Mouse (Mus musculus): Measurements from ENCODE around the gene Satb1. TPM values are rescaled to one million over a fixed set of nuclear protein-coding genes. Genes with fewer than 3 reads are reported as not detected.

Gene Satb1
- total RNA-seq, 2 experiments from 2014 or later: 68.6 to 72.7 TPM

DNA sequence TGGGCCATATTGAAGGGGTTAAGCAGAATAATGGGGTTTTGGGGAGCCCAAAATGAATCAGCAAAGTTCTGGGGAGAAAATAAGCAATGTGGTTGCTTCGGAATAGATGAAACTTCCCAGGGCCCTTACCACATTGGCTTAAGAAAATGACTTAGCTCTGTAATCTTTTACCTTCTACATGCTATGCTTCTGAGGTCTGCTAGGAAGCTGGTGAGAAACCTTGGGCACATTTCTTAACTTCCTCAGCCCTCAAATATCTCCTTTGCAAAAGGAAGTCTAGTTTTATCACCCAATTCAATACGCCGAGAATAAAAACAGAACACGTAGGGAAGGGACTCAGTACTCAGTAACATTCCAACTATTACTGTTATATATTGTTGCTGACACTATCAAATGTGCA, 80.9 kb downstream of the Satb1 start:
- no peak overlapping the region for H3K27ac ChIP-seq
- intact Hi-C loops (cut with DNase I): no loop called here
- no peak for TF ChIP-seq CTCF (IDR thresholded peaks at IDR 0.05)
- H3K4me3 ChIP-seq: no peak overlapping the region
- no peak for DNase-seq

- DNase-seq: no peak
- TF ChIP-seq CTCF (IDR thresholded peaks at IDR 0.05): no peak
- intact Hi-C loops (cut with DNase I): no loop called here
- Histone ChIP-seq H3K4me3 (no peak overlapping the region), H3K27ac (no peak overlapping the region)
These were observed 85.9 kb downstream of the Satb1 start for GRCm38 (mm10) chr17:51747204-51747603.

DNA sequence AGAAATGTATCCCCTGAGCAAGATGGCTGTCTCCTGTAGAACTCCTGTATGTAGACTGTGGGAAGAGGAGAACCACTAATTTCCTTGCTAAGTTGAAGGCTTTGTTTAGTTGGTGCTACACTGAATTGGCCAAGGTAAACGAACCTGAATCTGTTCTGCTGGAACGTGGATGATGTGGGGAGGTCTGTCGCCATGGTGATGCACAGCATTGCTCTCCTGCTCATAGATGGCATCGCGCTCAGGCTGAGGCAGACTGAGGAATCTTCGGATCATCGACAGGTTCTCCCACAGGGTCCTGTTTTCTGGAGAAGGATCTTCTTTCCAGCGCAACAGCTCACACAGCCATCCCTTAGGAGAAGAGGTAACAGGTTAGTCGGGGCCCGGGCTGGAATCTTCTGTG, 90.6 kb downstream of the Satb1 start:
- no peak for DNase-seq
- intact Hi-C loops (cut with DNase I): no loop called here
- no peak for TF ChIP-seq CTCF (IDR thresholded peaks at IDR 0.05)
- Histone ChIP-seq H3K27ac (no peak overlapping the region), H3K4me3 (no peak overlapping the region)

GRCm38 (mm10) chr17:51741126-51741525, 92.0 kb downstream of the Satb1 start:
- intact Hi-C loops (cut with DNase I): no loop called here
- DNase-seq: no peak
- no peak overlapping the region for H3K27ac ChIP-seq
- TF ChIP-seq CTCF (IDR thresholded peaks at IDR 0.05): no peak
- H3K4me3 ChIP-seq: no peak overlapping the region

GRCm38 (mm10) chr17:51740246-51740645, 92.8 kb downstream of the Satb1 start:
- DNase-seq: no peak
- no peak overlapping the region for H3K4me3 ChIP-seq
- TF ChIP-seq CTCF (IDR thresholded peaks at IDR 0.05): no peak
- H3K27ac ChIP-seq: no peak overlapping the region
- intact Hi-C loops (cut with DNase I): no loop called here

DNA sequence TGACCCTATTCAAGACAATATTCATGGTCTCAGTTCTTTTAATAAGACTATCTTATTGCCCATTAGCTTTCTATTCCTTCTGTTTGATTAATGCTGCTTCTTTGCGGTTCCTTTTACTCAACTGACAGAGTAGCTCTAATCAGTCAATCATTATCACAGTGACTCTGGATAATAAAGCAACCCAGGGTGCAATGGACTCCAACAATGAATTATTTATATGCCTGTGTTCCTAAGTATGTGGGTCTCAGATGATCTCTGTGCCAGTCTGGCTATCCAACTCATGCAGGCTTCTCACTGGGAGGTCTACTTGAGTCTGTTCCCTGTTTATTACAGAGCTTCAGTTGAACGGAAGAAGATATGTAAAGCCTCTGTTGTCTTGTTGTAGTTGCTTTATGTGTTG, 108.6 kb downstream of the Satb1 start:
- DNase-seq: no peak
- H3K27ac ChIP-seq: no peak overlapping the region
- intact Hi-C loops (cut with DNase I): no loop called here
- TF ChIP-seq CTCF (IDR thresholded peaks at IDR 0.05): no peak
- no peak overlapping the region for H3K4me3 ChIP-seq

DNA sequence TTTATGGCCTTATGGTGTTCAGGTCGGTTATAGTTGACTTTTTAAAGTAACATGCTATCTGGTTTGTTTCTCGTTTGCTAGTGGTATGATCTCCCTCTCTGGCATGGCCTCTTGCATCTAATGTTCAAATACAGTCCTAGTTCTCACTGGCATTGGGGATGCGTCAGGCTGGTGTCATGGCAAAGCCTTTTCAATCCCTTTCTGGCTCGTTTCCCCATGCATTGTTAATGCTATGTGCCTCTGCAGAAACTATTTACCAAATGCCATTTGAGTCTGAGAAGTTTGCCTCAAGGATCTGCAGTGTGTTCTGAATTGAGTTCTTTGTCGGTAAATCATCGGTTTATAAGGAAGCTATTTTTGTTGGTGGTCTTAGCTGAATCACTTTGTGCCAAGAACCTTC, 137.4 kb downstream of the Satb1 start:
- no peak overlapping the region for H3K27ac ChIP-seq
- H3K4me3 ChIP-seq: no peak overlapping the region
- intact Hi-C loops (cut with DNase I): no loop called here
- DNase-seq: no peak
- no peak for TF ChIP-seq CTCF (IDR thresholded peaks at IDR 0.05)

DNA sequence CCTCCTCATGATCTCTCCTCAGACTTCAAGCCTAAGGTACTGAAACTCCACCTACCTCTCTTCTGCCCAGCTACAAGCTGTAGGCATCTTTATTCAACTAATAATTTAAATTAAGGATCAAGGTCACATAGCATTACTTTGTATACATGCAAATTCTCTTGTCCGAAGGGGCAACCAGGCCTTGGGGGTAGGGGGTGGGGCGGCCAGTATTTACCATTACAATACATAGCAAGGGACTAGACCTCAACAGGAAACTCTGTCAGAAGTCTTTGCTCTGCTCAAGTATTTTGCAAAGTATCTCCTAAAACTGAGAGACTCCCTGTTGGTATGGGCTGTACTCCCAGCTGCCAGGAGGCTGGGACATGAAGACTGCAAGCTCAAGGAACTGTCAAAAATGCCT, 137.8 kb downstream of the Satb1 start:
- intact Hi-C loops (cut with DNase I): no loop called here
- TF ChIP-seq CTCF (IDR thresholded peaks at IDR 0.05): no peak
- no peak for DNase-seq

DNA sequence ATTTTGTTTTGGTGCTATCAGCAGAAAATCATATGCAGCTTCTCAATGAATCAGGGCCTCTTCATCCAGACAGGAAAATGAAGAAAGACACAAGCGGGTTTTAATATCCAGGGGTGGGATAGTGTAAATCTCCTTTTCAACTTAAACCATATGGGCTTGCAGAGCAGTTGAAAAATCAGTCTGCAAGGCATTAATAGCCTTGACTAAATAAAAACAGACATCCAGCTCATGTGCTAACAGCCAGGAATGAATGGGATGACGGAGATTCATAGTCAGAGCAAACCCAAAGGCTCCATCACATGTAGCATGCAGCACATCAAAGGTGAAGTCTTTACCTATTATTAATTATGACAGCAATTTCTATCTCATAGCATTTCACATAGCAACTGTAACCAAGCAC, 142.6 kb downstream of the Satb1 start:
- TF ChIP-seq CTCF (IDR thresholded peaks at IDR 0.05): no peak
- intact Hi-C loops (cut with DNase I): no loop called here
- Histone ChIP-seq H3K27ac (no peak overlapping the region), H3K4me3 (no peak overlapping the region)
- DNase-seq: no peak

More for the DNA sequence above, 137.8 kb downstream of the Satb1 start:
- Histone ChIP-seq H3K27ac (no peak overlapping the region), H3K4me3 (no peak overlapping the region)

GRCm38 (mm10) chr17:51687226-51687625, 145.9 kb downstream of the Satb1 start:
- no peak for DNase-seq
- TF ChIP-seq CTCF (IDR thresholded peaks at IDR 0.05): no peak
- no peak overlapping the region for H3K4me3 ChIP-seq
- intact Hi-C loops (cut with DNase I): no loop called here
- H3K27ac ChIP-seq: no peak overlapping the region
